Mouse (Mus musculus) induced T-regulatory cell, adult 2 months (primary cell): ENCODE data around the gene Ptpn5.
A peak's percentile ranks its signal among the peaks of the same experiment; 100 is the strongest.

ENCODE experiments used
- DNase-seq: peaks from one replicate; pipeline ENCODE4 v3.0.0-alpha.2; 2012; ENCODE audit warnings: low read depth

Gene Ptpn5

DNA sequence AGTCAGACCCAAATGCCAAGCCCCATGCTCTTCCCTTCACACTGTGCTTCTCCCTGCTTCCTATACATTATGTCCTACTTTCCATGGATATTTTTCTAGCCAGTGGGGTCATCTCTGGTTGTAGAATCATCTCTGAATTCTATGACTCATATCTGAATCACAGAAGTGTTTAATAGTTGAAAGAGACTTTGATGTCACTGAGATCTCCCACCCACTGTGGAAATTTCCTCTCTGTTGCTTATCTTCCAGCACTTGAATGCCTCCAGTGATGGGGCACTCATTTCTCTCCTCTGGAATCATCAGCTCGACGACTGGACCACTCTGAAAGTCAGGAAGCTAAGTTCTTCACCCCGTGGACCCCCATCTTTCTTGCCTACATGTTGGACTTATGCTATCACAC, 22.4 kb downstream of the Ptpn5 start:
- peak; percentile 40 for DNase-seq

DNA sequence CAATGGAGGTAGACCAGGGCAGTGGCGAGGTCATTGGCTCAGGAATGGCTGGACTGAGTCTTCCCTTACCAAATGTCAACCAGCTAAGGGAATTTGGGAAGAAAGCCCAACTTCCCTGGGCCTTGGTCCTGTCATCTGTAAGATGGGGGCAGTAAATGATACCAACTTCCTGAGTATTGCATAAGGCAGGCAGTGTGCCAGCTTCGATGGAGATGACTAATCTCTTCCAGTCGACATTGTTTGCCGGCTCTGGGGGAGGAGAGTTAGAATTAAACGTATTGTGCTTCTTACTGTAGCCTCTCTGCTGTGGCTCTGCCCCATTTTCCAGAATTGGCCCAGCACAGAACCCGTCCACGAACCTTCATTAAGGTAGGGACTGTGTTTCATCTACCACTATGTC, 23.0 kb downstream of the Ptpn5 start:
- DNase-seq, result peak; percentile 60

DNA sequence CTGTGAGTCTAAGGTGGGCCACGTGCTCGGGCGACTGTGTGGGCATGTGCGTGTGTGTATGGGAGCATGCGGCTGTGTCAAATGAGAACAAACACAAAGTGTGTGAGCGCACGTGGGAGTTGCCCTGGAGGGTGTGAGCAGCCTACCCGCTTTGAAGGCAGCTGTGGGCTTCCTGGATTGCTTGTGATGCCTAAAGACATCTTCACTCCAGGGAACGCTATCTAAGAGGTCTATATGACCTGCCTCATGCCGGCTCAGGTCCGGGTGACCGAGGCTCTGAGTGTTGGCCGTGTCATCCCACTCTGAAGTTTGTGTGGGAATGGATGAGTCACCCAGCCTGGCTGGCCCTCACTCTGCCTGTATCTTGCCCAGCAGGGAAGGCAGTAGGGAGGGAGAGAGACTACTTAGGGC, 24.7 kb downstream of the Ptpn5 start:
- no peak for DNase-seq

DNA sequence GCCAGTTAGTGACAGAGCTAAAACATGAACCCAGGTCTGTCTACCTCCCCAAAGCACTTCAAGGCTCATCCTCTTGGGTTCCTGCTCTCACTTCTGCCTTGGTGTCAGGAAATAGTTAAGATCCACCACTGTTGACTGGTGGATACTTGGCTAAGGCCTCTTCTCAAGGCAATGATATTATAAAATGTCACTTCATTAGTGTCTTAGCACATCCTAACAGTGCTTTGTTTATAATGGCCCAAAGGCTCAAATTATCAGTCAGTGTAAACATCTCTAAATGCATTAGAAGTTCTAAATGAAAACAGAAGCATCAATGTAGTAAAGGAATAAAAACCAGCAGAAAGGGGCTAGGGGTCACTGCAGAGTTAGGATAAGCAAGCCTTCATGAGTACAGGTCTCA, 26.5 kb downstream of the Ptpn5 start:
- DNase-seq, result no peak

DNA sequence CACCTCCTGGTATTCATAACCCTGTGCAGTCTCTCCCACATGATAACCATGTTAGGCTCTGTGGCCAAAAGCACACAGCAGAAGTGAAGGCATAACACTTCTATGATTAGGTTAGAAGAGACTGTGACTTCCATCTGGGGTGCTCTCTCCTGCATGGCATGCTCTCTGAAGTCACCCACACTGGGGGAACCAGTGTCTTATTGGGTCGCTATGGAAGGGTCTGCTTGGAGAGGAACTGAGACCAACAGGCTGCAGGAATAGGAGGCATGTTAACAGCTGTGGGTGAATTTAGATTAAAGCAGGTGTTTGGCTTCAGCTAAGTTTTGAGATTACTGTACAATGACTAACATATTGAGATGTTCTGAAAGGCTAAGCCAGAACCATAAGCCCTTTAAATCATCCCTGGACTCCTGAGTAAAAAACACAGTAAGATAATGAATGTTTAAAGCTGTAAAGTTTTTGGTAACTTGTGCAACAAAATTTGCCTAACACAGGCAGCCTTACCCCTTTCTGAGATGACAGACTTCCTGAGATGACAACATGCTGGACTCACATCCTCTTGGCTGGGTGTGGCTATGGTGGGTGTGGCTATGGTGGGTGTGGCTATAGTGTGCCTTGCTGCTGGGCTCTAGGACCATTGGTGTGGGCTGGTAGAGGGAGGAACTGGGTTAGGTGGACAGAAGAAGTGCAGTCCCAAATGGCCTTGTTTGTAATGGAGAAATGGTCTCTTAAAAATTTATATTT, 29.6 kb downstream of the Ptpn5 start:
- peak; percentile 82 for DNase-seq

DNA sequence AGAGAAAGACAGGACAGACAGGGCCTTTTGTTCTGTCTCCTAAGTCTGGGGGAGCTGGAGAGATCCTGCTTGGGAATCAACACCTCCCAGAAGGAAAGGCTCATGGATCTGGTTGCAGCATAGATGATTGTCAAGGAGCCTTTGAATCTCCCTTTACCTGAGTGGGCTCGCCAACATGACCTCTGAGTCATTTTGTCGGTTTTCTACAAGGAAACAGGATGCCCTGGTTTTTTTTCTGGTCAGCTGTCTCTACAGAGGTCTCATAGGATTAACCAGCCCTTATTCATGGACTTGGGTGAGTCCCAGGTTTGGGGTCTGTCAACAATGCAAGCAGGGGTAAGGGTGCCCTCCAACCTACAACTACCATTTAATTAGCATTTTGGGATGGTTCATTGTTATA, 30.5 kb downstream of the Ptpn5 start:
- DNase-seq, result no peak

DNA sequence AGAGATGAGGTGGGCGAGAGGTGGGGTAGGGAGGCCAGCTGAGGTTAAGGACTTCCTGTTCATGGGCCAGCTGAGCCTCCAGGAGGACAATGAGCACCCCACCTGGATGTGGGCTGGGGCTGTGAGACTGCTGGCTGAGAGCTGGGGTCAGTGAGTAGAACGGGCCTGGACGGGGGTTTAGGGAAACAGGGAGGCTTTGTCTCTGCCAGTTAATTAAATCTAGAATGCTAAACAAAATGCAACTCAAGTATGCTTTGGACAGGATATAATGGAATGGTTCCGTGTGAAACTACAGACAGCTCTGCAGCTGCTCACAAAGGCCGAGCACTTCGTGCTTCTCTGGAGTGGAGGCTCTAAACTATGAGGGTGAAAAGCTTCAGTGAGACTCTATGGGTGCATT, 32.9 kb downstream of the Ptpn5 start:
- no peak for DNase-seq

DNA sequence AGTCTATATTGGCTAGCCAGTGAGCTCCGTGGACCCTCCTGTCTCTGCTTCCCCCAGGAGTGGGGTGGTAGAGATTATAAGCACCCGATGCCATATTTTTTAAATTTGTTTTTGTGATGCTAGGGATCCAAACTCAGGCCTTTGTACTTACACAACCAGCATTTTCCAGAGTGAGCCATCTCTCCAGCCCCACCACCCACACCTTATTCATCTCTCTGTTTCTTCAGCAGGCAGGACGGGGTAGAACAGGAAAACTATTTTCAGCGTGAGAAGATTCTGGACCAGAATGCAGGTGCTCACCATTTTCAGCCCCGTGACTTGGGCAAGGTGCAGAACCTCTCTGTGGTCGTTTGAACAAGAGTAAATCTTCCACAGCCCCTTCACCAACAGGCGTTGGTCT, 34.2 kb downstream of the Ptpn5 start:
- DNase-seq, result no peak

DNA sequence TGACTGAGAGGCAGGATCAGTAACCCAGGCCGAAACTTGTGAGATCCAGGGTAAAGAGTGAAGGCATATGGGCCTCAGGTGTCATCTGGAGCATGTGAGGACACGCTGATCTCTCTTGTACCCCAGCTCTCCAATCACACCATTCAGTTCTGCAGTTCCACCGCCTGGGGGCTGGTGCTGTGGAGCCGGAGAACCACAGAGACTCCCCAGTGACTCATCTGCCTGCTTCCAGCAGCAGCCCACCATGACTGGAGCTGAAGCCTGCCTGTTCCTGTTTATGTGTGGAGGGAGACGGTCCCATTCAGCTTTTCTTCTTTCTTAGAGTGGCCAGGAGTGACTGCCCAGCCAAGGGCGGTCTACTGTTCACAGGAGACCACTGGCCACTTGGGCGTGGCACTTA, 35.4 kb downstream of the Ptpn5 start:
- DNase-seq, result no peak

DNA sequence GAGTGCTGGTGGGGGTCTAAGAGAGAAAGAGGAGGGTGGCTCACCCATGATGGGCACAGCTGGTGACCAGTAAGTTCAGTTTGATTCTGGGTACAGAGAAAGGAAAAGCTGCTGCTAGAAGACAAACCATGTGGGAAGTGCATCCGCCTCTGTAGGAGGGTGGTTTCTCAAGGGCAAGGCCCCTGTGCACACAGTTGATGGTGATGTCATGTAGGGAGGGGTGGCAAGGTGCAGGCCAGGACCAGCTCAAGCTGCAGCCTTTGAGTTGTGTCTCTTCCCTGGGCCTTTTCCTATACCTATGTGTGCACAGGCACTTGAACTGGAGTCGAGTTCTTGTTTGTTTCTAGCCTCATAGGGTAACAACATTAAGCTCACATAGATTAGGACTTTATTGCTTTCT, 38.5 kb downstream of the Ptpn5 start:
- peak; percentile 33 for DNase-seq

DNA sequence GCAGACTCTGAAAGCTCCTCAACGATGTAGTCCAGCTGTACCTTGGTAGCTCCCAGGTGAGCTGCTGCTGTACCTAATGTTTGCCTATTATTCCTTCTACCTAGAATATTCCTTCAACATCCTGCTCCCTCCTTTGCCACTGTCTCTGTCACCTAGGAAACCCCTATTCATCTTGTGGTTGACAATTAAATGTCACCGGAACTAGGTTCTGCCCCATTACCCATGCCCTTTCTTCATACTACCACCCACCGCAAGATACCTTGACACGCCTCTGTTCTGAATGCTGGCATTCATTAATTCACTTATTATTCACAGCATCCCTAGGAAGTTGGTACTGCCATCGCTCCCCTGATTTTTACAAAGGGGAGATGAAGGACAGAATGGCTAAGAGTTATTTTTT, 39.5 kb downstream of the Ptpn5 start:
- peak; percentile 35 for DNase-seq

DNA sequence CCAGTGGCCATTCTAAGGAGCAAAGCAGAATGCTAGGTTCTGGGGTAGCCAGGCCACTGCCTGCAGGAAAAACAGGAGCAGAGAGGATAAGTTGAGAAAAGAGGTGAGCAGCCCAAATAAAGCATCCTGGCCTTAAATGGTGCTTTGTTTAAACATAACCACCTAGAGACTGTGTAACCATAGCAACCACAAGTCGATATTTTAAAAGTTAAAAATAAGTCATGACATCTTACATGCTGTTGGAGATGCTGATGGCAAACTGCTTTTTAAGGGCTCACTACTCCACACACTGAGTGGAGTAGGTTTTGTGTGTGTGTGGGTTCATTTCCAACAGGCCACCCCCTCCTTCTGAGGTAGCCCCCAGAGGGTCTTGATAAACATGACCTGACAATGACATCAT, 48.4 kb downstream of the Ptpn5 start:
- DNase-seq, result no peak

DNA sequence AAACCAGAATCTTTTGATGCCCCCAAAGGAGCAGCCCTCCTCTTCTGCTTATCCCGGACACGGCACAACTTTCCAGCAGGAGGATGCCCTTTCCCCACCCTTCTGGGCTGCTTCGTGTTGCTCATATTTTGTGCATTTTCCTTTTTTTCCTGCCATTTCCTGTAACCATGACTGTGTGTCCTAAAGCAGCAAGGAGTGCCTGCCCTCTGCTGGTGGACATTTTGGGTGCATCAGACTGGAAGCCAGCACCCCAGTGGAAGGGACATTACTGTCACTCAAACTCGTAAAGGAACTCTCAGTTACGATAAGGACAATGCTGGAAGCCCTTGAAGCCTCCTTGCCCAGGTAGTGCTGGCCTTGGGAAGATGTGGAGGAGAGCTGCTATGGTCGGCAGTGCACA, 52.2 kb downstream of the Ptpn5 start:
- DNase-seq, result peak; percentile 71

DNA sequence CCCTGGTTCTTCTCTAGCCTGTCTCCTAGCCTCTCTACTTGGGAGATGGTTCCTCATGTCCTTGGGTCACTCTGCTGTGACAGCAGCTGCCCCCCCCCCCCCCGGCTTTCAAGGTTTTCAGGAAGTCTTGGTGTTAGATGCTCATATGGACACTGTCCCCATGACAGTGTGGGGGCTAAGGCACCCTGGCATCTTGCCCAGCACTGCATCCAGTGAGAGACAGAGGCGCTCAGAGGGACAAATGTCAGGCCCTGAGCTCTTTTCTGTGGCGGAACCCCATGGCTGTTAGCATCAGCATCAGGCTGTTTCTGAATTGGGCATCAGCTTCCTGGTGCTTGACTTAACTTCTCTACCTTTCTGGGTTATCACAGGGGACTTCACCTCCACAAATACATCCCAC, 52.6 kb downstream of the Ptpn5 start:
- DNase-seq, result no peak

DNA sequence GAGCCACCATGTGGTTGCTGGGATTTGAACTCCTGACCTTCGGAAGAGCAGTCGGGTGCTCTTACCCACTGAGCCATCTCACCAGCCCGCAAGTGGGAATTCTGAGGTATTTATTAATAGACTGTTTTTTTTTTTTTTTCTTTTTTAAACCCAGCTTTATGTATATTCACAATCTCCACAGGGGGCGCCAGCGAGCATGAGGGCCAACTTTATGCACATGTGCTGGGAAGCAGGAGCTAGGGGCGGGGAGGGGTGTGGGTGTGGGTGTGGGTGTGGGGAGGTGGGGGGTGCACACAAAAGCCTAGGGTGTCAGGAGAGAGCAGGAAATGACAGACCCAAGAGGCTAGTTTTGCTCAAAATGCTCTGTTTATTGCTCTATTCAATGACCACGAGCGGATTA, 56.0 kb downstream of the Ptpn5 start:
- peak; percentile 73 for DNase-seq

DNA sequence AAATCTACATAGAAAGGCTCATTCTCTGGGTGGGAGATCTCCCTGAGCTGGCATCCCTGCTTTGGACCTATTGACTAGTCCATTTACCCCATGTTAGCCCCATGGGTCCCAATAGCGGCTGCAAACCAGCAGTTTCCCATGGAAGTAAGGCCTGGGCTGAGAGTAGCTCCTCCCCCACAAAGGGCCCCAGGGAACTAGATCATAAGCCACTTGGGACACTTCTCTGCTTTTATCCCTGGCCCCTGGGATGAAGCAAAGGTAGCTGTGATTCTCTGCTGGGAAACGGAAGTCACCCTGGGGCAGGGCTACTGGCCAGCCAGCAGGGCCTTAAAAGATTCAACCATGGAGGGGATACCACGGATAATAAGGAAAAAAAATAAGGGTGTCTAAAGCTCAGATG, 56.8 kb downstream of the Ptpn5 start:
- DNase-seq, result no peak

DNA sequence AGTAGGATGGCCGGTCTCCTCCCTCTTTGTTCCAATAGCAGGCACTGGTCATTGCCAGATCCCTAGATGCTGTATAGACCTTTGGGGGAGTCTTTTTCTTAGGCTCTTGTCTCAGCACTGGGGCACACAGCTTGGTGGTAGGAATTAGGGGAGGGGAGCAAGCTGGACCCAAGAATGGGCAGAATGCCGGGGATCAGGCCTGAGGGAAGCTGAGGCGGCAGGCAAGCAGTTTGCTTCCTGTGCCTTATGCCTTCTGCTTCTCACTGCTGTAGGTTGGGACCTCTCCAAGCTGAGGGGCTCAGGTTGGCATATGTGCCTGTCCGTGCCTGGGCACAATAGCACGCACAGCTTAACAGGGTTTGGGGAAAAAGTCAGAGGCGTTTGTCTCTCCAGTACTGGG, 57.3 kb downstream of the Ptpn5 start:
- no peak for DNase-seq

DNA sequence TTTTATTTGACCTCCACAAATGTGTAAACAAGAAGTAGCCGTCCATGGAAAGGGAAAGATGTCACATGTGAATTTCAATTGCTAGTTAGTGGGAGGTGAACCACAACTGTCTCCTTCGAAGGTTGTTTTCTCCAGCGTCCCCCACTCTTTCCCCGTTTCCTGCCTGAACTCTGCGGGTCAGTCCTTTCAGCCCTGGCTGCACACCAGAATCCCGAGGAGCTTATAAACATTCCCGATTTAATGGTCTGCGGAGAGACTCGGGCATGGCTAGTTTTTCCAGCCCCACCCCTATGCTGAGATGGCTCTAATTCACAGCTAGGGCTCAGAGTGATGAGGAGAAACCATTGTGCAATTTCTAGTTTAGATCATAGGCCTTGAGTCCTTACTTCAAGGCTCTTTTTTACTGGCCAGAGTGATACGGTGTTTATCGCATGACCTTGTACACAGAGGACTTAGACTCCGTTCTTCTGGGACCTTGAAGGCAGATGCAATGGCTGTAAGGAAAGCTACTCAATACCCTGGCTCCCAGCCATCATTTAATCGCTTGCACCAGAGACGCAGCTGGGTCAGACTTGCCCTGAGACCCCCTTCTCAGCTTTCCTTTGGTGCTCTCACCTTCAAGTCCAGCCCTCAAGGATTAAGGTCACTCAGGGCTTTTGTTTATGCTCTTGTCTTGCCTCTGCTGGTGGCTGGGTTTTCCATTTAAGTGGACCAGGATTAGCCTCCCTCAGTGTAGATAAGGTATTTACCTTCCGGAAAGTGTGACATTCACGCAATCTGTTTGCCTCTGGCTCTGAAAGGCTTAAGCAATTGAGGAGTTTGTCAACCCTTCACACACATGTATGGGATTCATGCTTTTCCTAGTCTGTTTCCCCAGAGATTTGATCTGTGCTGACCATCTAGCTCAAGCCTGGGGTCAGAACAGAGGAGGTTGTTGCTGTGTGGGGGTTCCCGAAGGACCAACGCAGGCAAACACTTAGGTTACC, 59.7 kb downstream of the Ptpn5 start:
- DNase-seq, result no peak

DNA sequence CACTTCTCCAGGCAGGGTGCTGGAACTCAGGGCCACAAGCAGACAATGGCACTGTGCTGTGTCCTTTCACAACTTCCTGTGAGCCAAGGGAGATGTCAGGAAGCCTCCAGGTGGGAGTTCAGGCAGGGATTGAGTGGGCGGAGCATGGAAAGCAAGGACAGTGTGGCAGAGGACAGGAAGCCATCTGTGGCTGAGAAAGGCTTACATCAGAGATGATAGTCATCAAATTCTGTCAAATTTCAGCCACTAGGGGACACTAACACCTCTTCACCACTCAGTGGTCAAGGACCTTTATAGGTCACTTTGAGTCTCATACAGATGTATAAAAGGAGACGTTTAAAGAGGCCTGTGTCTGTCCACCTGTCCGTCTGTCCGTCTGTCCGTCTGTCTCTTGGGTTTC, 60.9 kb downstream of the Ptpn5 start:
- DNase-seq, result no peak

DNA sequence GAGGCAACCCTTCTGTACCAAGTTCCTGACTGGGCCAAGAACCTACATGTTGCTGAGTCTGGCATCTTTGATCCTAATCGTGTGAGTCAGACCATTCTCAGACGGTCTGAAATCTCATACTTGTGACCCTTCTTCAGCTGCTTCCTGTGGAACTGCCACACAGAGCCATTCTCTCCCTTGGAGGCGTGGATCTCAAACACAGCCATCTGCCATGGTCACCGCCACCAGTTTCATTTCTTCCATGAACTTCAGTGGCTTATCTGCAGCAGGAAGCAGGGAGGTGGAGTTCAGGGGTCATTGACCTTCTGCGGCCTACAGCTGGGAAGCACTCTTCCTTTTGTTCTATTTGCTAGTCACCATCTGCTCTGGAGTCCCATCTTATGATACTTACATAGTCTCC, 65.6 kb downstream of the Ptpn5 start:
- no peak for DNase-seq

DNA sequence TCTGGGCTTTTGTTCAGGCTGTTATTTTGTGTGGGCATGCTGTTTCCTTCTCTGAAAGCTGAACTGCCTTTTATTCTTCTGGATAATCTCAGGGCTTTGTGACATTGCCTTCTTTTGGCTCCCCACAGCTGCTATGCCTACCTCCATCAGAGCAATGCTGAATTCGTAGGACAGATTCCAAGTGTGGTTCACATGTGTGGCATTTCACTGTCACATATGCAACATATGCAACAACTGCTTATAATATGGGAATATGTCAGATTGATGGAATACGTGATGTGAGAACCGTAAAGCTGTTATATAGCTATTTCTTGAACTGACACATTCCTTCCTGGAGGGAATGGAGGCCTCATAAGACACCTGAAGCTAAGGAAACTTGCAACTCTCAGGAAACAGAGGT, 66.5 kb downstream of the Ptpn5 start:
- no peak for DNase-seq

DNA sequence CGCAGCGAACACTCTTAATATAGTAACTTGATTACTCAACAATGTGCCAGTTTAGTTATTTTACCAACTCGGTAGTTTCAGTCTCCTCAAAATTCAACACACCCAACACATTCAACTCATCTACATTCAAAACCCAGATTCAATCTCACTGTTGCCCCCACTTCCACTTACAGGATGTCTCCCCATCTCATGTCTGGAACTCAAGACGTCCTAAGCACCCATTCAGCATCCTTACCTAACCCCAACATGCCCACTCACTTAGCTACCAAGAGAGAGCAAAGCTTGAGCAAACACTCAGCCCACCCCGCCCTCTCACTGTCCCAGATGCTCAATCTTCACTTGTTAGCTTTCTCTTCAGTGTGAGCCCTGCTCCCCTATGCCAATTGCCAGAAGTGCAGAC, 71.9 kb downstream of the Ptpn5 start:
- no peak for DNase-seq

DNA sequence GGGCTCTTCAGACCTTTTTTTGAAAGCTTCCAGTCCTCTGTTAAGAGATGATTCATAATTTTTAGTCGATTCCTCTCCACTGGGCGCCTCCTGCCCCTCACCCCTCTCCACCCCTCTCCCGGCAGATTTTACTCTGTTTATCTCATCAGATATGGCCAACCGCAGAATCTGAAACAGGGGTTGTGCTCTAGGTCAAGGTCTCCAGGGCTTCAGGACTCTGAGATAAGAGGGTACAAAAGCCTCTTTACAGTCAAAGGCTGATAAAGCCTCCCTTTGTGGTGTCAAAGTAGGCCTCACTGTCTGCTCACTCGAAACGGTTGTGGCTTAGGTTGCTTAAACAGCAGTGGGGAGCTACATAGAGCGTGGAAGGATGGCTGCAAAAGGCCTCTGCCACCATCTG, 74.1 kb downstream of the Ptpn5 start:
- DNase-seq, result no peak
